Mouse (Mus musculus) bone marrow macrophage, adult 2 months (primary cell): ENCODE results near the gene Trub1.

ENCODE experiments used
- CTCF ChIP-seq: IDR thresholded peaks from 2 replicates; pipeline ENCODE4 v1.5.1; 2012; ENCODE audit warnings: low read depth, mild to moderate bottlenecking, low read length, moderate library complexity
- POLR2A ChIP-seq: IDR thresholded peaks from 2 replicates; pipeline ENCODE4 v1.6.1; 2012; ENCODE audit warnings: mild to moderate bottlenecking, low read depth, low read length, borderline replicate concordance

GRCm38 (mm10) chr19:57437042-57437441, 15.7 kb upstream of the Trub1 start:
- TF ChIP-seq CTCF (no peak), POLR2A (no peak)
